Mouse (Mus musculus): ENCODE measurements around the gene Exoc3l4. TPM values are rescaled to one million over a fixed set of nuclear protein-coding genes. Genes with fewer than 3 reads are reported as not detected.
A peak's percentile ranks its signal among the peaks of the same experiment; 100 is the strongest.

The Exoc3l4 gene
- total RNA-seq (2021), result 1 to 10 TPM; 1.2 to 2.9 TPM

GRCm38 (mm10) chr12:111416921-111417779 lies at the start of gene Exoc3l4:
Exoc3l4 (plus strand) TSS chr12:111417017.
- no peak for DNase-seq (ENCODE audit: low spot score)
- intact Hi-C loops (cut with DNase I), result no loop called here

- intact Hi-C loops (cut with DNase I), result no loop called here
- DNase-seq (ENCODE audit: low spot score), result no peak
Observed at GRCm38 (mm10) chr12:111367065-111367464, 49.8 kb upstream of the Exoc3l4 start.

GRCm38 (mm10) chr12:111370249-111370648 lies 46.6 kb upstream of the Exoc3l4 start:
- intact Hi-C loops (cut with DNase I), result no loop called here
- no peak for DNase-seq (ENCODE audit: low spot score)

GRCm38 (mm10) chr12:111371905-111372304 lies 44.9 kb upstream of the Exoc3l4 start:
- no peak for DNase-seq (ENCODE audit: low spot score)
- intact Hi-C loops (cut with DNase I), result no loop called here

- intact Hi-C loops (cut with DNase I), result no loop called here
- no peak for DNase-seq (ENCODE audit: low spot score)
Observed at GRCm38 (mm10) chr12:111373411-111373810, 43.4 kb upstream of the Exoc3l4 start.

- DNase-seq (ENCODE audit: low spot score), result no peak
Observed at GRCm38 (mm10) chr12:111374727-111375126, 42.1 kb upstream of the Exoc3l4 start.

GRCm38 (mm10) chr12:111375559-111375958 lies 41.3 kb upstream of the Exoc3l4 start:
- intact Hi-C loops (cut with DNase I), result loop anchor here (2.0 kb wide), 1 partner anchor 23 kb away; no protein-coding TSS in a partner anchor
- no peak for DNase-seq (ENCODE audit: low spot score)

More at GRCm38 (mm10) chr12:111374727-111375126, 42.1 kb upstream of the Exoc3l4 start:
- intact Hi-C loops (cut with DNase I), result loop anchor here (2.0 kb wide), 1 partner anchor 22 kb away; no protein-coding TSS in a partner anchor

- DNase-seq (ENCODE audit: low spot score), result no peak
- intact Hi-C loops (cut with DNase I), result no loop called here
Observed at GRCm38 (mm10) chr12:111376053-111376452, 40.8 kb upstream of the Exoc3l4 start.

- intact Hi-C loops (cut with DNase I), result no loop called here
- peak; percentile 61 for DNase-seq (ENCODE audit: low spot score)
Observed at GRCm38 (mm10) chr12:111376826-111377331, 39.9 kb upstream of the Exoc3l4 start.

GRCm38 (mm10) chr12:111377376-111377973 lies 39.3 kb upstream of the Exoc3l4 start, which contains the start of gene Cdc42bpb:
Cdc42bpb (minus strand) TSS chr12:111377718.
- intact Hi-C loops (cut with DNase I), result no loop called here
- DNase-seq (ENCODE audit: low spot score), result peak; percentile 92

- intact Hi-C loops (cut with DNase I), result no loop called here
- DNase-seq (ENCODE audit: low spot score), result no peak
Observed at GRCm38 (mm10) chr12:111377986-111378490, 38.8 kb upstream of the Exoc3l4 start.

- intact Hi-C loops (cut with DNase I), result no loop called here
- DNase-seq (ENCODE audit: low spot score), result no peak
Observed at GRCm38 (mm10) chr12:111378812-111379211, 38.0 kb upstream of the Exoc3l4 start.

GRCm38 (mm10) chr12:111385883-111386641 lies 30.8 kb upstream of the Exoc3l4 start:
- intact Hi-C loops (cut with DNase I), result no loop called here
- no peak for DNase-seq (ENCODE audit: low spot score)

GRCm38 (mm10) chr12:111386642-111387120 lies 30.1 kb upstream of the Exoc3l4 start:
- DNase-seq (ENCODE audit: low spot score), result peak; percentile 59
- intact Hi-C loops (cut with DNase I), result no loop called here

- no peak for DNase-seq (ENCODE audit: low spot score)
- intact Hi-C loops (cut with DNase I), result no loop called here
Observed at GRCm38 (mm10) chr12:111387146-111387545, 29.7 kb upstream of the Exoc3l4 start.

GRCm38 (mm10) chr12:111394008-111394407 lies 22.8 kb upstream of the Exoc3l4 start:
- no peak for DNase-seq (ENCODE audit: low spot score)
- intact Hi-C loops (cut with DNase I), result no loop called here

- DNase-seq (ENCODE audit: low spot score), result no peak
- intact Hi-C loops (cut with DNase I), result no loop called here
Observed at GRCm38 (mm10) chr12:111396997-111397396, 19.8 kb upstream of the Exoc3l4 start.

- DNase-seq (ENCODE audit: low spot score), result peak; percentile 42
- intact Hi-C loops (cut with DNase I), result loop anchor here (1.0 kb wide), 1 partner anchor 10 kb away; no protein-coding TSS in a partner anchor
Observed at GRCm38 (mm10) chr12:111401454-111402184, 15.2 kb upstream of the Exoc3l4 start.

- intact Hi-C loops (cut with DNase I), result no loop called here
- no peak for DNase-seq (ENCODE audit: low spot score)
Observed at GRCm38 (mm10) chr12:111404880-111405279, 11.9 kb upstream of the Exoc3l4 start.
